Mouse (Mus musculus) mature B cell (primary cell): Measurements from ENCODE around the gene Tcn2.

Source experiments
- in situ Hi-C: fragments of 300-500 bp; cut with MboI; formaldehyde crosslinking; loops from 2 replicates; pipeline ENCODE4 v1.14.3; 2019

Gene Tcn2

GRCm38 (mm10) chr11:3894406-3895281 is 37.3 kb downstream of the Tcn2 start, which contains the start of the genes 4921536K21Rik and Dusp18:
4921536K21Rik (minus strand) TSS chr11:3895098.
Dusp18 (plus strand) TSS chr11:3895240.
- in situ Hi-C loops: no loop called here

GRCm38 (mm10) chr11:3893970-3894369 is 38.0 kb downstream of the Tcn2 start:
- in situ Hi-C loops: no loop called here

- in situ Hi-C loops: no loop called here
Measured at GRCm38 (mm10) chr11:3887331-3887730, 44.6 kb downstream of the Tcn2 start.

- in situ Hi-C loops: no loop called here
Measured at GRCm38 (mm10) chr11:3883711-3884110, 48.2 kb downstream of the Tcn2 start.

- in situ Hi-C loops: no loop called here
Measured at GRCm38 (mm10) chr11:3879836-3880235, 52.1 kb downstream of the Tcn2 start.

GRCm38 (mm10) chr11:3878660-3879059 is 53.3 kb downstream of the Tcn2 start:
- in situ Hi-C loops: no loop called here

GRCm38 (mm10) chr11:3876419-3876818 is 55.5 kb downstream of the Tcn2 start:
- in situ Hi-C loops: no loop called here
